Mouse (Mus musculus) c-Kit-positive CD71-negative TER-119-negative erythroid progenitor cells, embryonic 14.5 days (primary cell): ENCODE results near the gene Bcl2a1a.
"Not testable (repeated sequence)": the region's sequence is repeated elsewhere in the genome, so short reads cannot be mapped to it uniquely, and the experiment has no call there.

Source experiments
- DNase-seq: peaks from one replicate; pipeline ENCODE4 v3.0.0-alpha.2; 2013; ENCODE audit warnings: low read depth

The Bcl2a1a gene

DNA sequence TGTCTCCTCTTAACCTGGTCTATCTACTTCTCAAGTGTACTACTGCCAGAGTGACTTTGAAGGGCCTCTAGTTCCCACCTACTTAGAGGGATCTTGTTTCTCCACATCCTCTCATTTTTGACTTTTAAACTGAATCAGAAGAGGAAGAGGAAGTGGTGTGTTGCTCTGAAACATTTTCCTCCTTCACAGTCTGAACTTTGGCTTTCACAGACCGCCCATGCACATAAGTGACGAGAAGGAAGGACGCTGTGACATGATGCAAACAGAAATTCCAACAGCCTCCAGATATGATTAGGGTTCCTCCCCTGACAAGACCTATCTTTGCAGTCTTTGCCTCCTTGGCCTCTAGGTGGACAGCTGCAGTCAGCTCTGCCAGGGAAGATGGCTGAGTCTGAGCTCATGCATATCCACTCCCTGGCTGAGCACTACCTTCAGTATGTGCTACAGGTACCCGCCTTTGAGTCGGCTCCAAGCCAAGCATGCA is at the start of gene Bcl2a1a:
Bcl2a1a (plus strand) TSS at position 231 of the 484 bp plus-strand sequence.
- DNase-seq: not testable (repeated sequence)

GRCm38 (mm10) chr9:88916576-88916975 is 40.1 kb upstream of the Bcl2a1a start:
- not testable (repeated sequence) for DNase-seq

GRCm38 (mm10) chr9:88938312-88938711 is 18.4 kb upstream of the Bcl2a1a start:
- DNase-seq: not testable (repeated sequence)

DNA sequence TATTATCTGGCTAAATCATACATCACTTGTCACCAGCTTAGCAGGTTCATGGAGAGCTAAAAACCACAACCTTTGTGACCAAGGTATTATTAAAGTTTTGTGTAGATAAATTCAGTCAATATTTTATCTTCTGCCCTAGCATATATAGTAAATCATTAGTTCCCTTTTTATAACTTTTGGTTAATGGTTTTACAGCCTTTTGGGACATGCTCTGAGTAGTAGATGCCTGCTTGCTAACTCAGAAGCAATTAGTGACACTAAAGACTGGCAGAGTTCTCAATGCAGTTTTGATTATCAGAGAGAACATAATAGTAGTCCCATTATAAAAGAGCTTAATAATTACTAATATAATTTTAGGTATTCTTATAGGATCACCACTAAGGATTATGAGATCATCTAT is 5.2 kb upstream of the Bcl2a1a start:
- not testable (repeated sequence) for DNase-seq

DNA sequence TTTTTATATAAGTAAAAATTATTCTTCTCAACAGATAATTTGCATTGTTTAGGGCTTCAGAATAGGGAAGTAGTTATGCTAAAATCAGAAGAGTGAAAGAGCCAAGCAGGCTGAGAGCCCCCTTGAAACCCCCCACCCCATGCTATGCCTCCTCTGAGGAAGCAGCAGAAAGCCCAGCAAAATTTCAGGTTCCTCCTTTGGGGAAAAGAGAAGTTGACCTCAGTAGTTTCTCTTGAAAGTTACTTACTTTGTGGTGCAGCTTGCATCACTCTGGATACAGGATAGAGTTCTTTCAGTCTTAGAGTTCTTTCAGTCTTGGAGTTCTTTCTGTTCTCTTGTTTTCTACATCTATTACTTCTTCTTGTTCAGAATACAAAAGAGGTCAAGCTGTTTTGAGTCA is 3.5 kb upstream of the Bcl2a1a start:
- peak; percentile 13 for DNase-seq

DNA sequence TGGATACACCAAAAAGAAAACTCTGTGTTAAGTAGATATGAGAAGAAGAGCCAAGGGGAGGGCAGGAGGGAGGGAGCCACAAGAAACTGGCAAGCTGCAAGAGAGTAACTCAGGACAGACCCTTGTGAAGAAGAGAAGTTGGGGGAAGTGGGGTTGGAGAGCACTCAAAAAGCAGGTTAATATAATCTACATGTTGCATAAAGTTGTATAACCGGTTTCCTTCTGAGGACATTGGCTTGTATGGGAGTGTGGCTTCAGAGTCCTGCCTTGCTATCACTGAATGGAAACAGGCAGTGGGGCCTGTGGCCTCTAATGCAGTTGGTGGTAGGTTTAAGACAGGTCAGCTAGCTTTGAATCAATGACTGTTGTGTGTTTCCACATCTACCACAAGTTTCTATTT is 1.5 kb upstream of the Bcl2a1a start:
- DNase-seq: not testable (repeated sequence)

DNA sequence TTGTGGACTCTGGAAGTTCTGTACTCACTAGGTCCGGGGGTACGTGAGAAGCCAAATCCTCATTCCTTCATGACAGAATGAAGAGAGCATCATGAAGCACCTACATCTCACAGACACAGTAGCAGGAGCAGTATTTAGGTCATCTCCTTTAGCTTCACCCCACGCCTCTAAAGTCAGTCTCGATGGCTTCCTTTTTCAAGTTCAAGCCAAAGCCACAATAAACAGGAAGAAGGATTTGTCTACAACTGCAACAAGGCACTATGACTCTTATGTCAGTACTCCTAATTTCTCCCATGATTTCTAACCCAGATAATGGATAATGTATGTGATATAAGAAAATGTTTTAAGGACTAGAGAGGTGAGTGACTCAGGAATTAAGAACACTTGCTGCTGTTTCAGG is 665 bp upstream of the Bcl2a1a start:
- DNase-seq: not testable (repeated sequence)

DNA sequence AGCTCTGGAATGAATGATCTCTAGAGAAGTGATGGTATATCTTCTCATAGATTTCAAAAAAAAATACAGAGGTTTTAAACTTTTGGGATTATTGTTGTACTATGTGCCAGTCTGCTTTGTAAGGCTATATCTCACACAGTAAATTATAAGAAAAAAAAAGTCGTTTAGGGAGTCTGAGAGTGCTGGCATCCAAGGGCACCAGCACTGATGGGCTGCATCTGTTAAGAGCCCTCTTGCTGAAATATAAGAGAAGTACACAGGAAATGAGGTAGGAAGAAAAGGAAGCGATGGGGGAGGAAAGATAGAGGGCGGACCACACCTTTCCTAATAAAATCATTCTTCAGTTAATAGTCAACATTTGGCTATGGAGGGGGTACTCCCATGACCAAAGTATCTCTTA is 2.2 kb downstream of the Bcl2a1a start:
- DNase-seq: no peak

- DNase-seq: not testable (repeated sequence)
Measured at GRCm38 (mm10) chr9:88959981-88960380, 3.3 kb downstream of the Bcl2a1a start.

DNA sequence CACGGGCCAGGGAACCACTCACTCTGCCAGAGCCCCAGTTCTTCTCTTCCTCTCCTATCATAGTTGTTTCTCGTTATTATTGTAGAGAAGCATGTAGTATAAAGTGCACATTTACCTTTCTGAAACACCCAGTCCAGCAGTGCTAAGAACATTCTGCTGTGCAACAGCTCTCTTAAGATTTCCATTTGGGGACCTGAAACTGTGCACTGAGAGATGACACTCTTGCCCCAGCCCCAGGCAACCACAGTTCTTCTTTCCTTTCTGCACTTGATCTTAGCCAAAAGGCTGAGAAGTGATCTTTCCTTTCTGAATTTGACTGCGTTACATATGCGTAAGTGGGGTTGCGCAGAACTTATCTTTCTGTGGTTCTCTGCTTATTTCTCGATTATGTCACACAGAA is 9.8 kb downstream of the Bcl2a1a start:
- not testable (repeated sequence) for DNase-seq

- DNase-seq: not testable (repeated sequence)
Measured at GRCm38 (mm10) chr9:88969502-88969901, 12.8 kb downstream of the Bcl2a1a start.

DNA sequence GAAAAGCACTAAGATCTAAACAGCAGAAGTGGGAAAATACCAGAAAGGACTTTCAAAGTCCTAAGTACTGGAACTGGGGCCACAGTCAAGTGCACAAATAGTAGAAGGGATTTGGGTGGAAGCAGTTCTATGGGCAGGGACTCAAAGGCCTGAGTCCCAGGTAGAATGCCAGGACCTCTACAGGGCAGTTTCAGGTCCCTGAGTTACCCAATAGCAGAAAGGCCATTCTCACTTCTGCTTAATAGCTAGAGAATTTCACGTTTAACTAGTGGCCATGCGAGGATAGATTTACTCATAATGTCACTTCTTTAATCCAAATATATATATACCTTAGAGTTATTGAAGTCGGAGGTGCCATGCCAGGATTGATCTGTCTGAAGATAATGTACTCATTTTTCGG is 20.2 kb downstream of the Bcl2a1a start:
- not testable (repeated sequence) for DNase-seq

DNA sequence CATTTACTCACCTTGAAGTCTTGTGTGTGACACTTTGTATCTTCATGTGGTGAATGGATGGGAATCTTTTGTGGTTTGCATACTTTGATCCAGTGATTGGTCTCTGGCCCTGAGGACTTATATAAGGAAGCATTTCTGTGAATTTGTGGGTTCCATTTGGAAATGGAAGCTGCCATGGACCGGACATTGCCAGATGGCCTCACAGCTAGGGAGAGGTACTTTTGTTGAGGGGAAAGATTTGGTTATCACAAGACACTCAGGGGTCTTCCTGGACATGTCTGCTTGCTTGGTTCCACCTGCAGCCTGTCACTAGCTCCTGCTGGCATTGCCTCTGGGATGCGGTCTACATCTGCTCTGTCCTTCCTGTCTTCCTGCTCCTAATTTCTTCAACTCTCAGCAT is 23.1 kb downstream of the Bcl2a1a start:
- DNase-seq: not testable (repeated sequence)

DNA sequence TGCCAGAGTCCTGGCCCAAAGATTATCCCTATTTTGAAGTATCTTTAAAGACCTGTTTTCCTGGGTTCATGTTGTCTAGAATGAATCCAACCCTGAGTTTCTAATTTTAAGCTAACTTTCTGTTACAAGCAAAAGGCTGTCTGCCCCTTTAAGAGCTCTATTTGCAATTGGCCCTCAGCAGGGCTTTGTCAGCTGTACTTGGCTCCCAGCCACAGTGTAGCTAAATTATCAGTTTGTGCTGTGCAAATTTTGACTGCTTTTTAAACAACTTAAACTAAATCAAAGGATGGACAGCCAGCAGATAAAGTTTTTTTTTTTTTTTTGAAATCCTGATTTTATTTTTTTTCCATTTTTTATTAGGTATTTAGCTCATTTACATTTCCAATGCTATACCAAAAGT is 44.8 kb downstream of the Bcl2a1a start:
- not testable (repeated sequence) for DNase-seq
